In the genomic region with DNA sequence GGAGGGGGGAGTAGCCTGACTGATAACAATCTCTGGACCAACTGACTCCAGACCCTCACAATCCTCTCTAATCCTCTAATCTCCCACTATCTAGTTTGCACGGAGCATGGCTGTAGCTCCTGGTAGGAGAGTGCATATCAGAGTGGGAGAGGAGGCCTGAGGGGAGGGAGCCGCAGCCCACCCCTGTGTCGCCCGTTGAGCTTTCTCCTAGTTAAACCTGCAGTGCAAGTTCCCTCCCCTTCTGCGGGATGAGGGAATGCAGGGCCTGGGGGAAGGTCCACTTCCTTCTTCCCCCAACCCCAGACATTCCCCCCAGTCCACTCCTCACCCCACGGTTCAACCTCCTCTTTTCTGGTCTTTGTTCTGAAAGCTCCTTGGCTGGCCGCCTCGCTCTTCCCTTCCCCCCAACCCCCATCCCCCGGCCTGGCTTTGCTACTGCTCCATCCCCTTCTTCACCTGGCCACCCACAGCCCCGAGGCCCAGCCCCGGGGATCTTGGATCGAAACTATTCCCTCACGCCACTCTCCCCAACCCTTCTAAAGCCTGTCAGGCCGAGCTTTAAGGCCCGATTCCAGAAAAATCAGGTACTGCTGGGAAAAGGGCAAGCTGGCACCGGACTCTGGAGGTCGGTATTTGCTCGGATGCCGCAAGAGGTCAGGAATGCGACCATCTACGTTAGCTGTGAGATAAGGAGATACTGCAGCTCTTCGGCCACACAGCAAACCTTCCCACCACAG, we compare ENCODE assay signal across 8 mouse cellular contexts. TPM values are rescaled to one million over a fixed set of nuclear protein-coding genes. Genes with fewer than 3 reads are reported as not detected.
DNase-seq lines count a peak whose midpoint lies in the region; ATAC-seq lines count a peak whose summit lies in the region.

No protein-coding gene starts in this region.

- H3K27me3 ChIP-seq in lung, embryonic 16.5 days (ENCODE audit: control insufficient read depth, insufficient read depth, low read depth, low read length): peaks cover 2% of the 10 kb centered on the region; the same call in 1 of the 2 replicates
- no peaks in the 10 kb centered on the region for H3K27me3 ChIP-seq in stomach, embryonic 15.5 days (replicated peaks)

- WGBS in lung, embryonic 16.5 days: 4% methylated on average over 22 of the region's 22 CpGs
- 11% methylated on average over 22 of the region's 22 CpGs for WGBS in stomach, embryonic 15.5 days

- peak overlapping the region; percentile 90 for H3K27ac ChIP-seq in lung, embryonic 16.5 days (ENCODE audit: low read length)
- H3K27ac ChIP-seq in stomach, embryonic 15.5 days: peak overlapping the region; percentile 82

- no peak for DNase-seq in lung, postnatal 25 days (ENCODE audit: low spot score)
- DNase-seq in liver: peak; percentile 32
- DNase-seq in thymus, postnatal 25 days: no peak
- DNase-seq in spleen, postnatal 36 days (ENCODE audit: low spot score in 2 of 2): no peak
- DNase-seq in cerebellum, adult 11-12 months: no peak

- H3K9me3 ChIP-seq in lung, embryonic 16.5 days (ENCODE audit: control insufficient read depth, low read length): no peaks in the 10 kb centered on the region
- no peaks in the 10 kb centered on the region for H3K9me3 ChIP-seq in stomach, embryonic 15.5 days

- peaks cover 25% of the 10 kb centered on the region for H3K4me1 ChIP-seq in lung, embryonic 16.5 days (replicated peaks; ENCODE audit: control insufficient read depth, insufficient read depth, low read length)
- peaks cover 37% of the 10 kb centered on the region for H3K4me1 ChIP-seq in stomach, embryonic 15.5 days

- H3K4me2 ChIP-seq in lung, embryonic 16.5 days (ENCODE audit: low read depth, low read length): peak overlapping the region; percentile 47
- peak overlapping the region; percentile 45 for H3K4me2 ChIP-seq in stomach, embryonic 15.5 days

- peak; percentile 44 for ATAC-seq in lung, embryonic 16.5 days (ENCODE audit: low read depth)
- ATAC-seq in granulocyte monocyte progenitor cell, adult 5-6 weeks (replicated peaks; ENCODE audit: poor library complexity, severe bottlenecking): peak; percentile 34
- ATAC-seq in stomach, embryonic 15.5 days (ENCODE audit: insufficient read depth, low FRiP score, low read depth): peak; percentile 26; the same call in 1 of the 2 replicates

- peak overlapping the region; percentile 8 for H3K4me3 ChIP-seq in lung, embryonic 16.5 days (ENCODE audit: low read length)
- peak overlapping the region; percentile 12; the same call in 1 of the 2 replicates for H3K4me3 ChIP-seq in stomach, embryonic 15.5 days (replicated peaks)

- peaks cover 3% of the 10 kb centered on the region; the same call in 1 of the 2 replicates for H3K36me3 ChIP-seq in lung, embryonic 16.5 days (ENCODE audit: control insufficient read depth, insufficient read depth, low read length)
- H3K36me3 ChIP-seq in stomach, embryonic 15.5 days: no peaks in the 10 kb centered on the region

- H3K9ac ChIP-seq in lung, embryonic 16.5 days (ENCODE audit: low read length): peak overlapping the region; percentile 19
- no peak overlapping the region; the same call in 1 of the 2 replicates for H3K9ac ChIP-seq in stomach, embryonic 15.5 days

RNA-seq across cellular contexts. Expression of a gene that starts 2.7 kb away (rescaled TPM):
- polyA plus RNA-seq in lung, embryonic 16.5 days (2015; fragmentation: Nextera tagmentation; extraction: Ambion mirVana): 263 and 293 TPM in 2 replicates
- 11.4 and 20.2 TPM in 2 replicates for total RNA-seq in granulocyte monocyte progenitor cell, adult 5-6 weeks (2014; fragmentation: Nextera tagmentation)
- total RNA-seq in granulocyte monocyte progenitor cell, adult 5-6 weeks (2017): 12.4 and 24.9 TPM in 2 replicates
- 448 and 512 TPM in 2 replicates for polyA plus RNA-seq in stomach, embryonic 15.5 days (2015; fragmentation: Nextera tagmentation; extraction: Ambion mirVana)

RNA-seq across cellular contexts. Expression of a gene that starts 21.0 kb away (rescaled TPM):
- polyA plus RNA-seq in lung, embryonic 16.5 days (2015; fragmentation: Nextera tagmentation; extraction: Ambion mirVana): 402 and 445 TPM in 2 replicates
- total RNA-seq in granulocyte monocyte progenitor cell, adult 5-6 weeks (2014; fragmentation: Nextera tagmentation): 0.30 TPM in 1 of 2 replicates, not detected in the other
- 0.31 and 0.60 TPM in 2 replicates for total RNA-seq in granulocyte monocyte progenitor cell, adult 5-6 weeks (2017)
- polyA plus RNA-seq in stomach, embryonic 15.5 days (2015; fragmentation: Nextera tagmentation; extraction: Ambion mirVana): 916 and 929 TPM in 2 replicates

RNA-seq across cellular contexts. Expression of a gene that starts 48.3 kb away (rescaled TPM):
- polyA plus RNA-seq in lung, embryonic 16.5 days (2015; fragmentation: Nextera tagmentation; extraction: Ambion mirVana): 122 and 123 TPM in 2 replicates
- total RNA-seq in granulocyte monocyte progenitor cell, adult 5-6 weeks (2014; fragmentation: Nextera tagmentation): 244 and 264 TPM in 2 replicates
- 450 TPM in 2 replicates for total RNA-seq in granulocyte monocyte progenitor cell, adult 5-6 weeks (2017)
- 107 and 116 TPM in 2 replicates for polyA plus RNA-seq in stomach, embryonic 15.5 days (2015; fragmentation: Nextera tagmentation; extraction: Ambion mirVana)
